Mouse (Mus musculus) heart, postnatal 14 days (tissue): ENCODE measurements around the gene Taf1c. TPM values are rescaled to one million over a fixed set of nuclear protein-coding genes. Genes with fewer than 3 reads are reported as not detected.
A peak's percentile ranks its signal among the peaks of the same experiment; 100 is the strongest.

ENCODE experiments used
- DNase-seq, 2 experiments: peaks; one replicate each; pipeline ENCODE4 v3.0.0; 2021 to 2022
- intact Hi-C: fragments of 180-260 bp; cut with DNase I; formaldehyde crosslinking; loops from one replicate; pipeline ENCODE4 v1.15.1; 2025
- long read RNA-seq, 2 experiments: library from polyadenylated mRNA; stranded (forward); transcript quantifications; one replicate each; pipeline ENCODE4 v2.0.0; 2021
- total RNA-seq, 2 experiments: library from RNA; stranded (reverse); gene quantifications; 2 replicates each; pipeline ENCODE4 v1.2.3; 2021

The Taf1c gene
- total RNA-seq: 1 to 10 TPM; 4.0 to 4.2 TPM
- long read RNA-seq, experiment 1, partial matches to known transcripts: 1 of 5 reads
- long read RNA-seq, experiment 1, other reads (novel, unspliced or antisense): 1 of 5 reads
- long read RNA-seq, experiment 2, partial matches to known transcripts: 3 of 6 reads
- long read RNA-seq, experiment 2, other reads (novel, unspliced or antisense): 0 of 6 reads

GRCm38 (mm10) chr8:119604996-119605395 lies at the start of gene Taf1c:
Gene Taf1c, minus strand, starts transcription at chr8:119605222.
- intact Hi-C loops: loop anchor here (2.0 to 10.0 kb wide), 5 partner anchors 48 to 193 kb away; partner anchors contain the start of gene Mbtps1
- peak; percentile 92 to 97 for DNase-seq

GRCm38 (mm10) chr8:119651324-119651723 lies 46.3 kb upstream of the Taf1c start:
- DNase-seq: peak in 1 of 2 experiments; percentile 32
- intact Hi-C loops: no loop called here

GRCm38 (mm10) chr8:119646846-119647245 lies 41.8 kb upstream of the Taf1c start:
- intact Hi-C loops: no loop called here
- DNase-seq: no peak

- intact Hi-C loops: no loop called here
- DNase-seq: no peak
Measured at GRCm38 (mm10) chr8:119646197-119646596, 41.2 kb upstream of the Taf1c start.

GRCm38 (mm10) chr8:119644981-119645597 lies 40.1 kb upstream of the Taf1c start:
- intact Hi-C loops: no loop called here
- DNase-seq: no peak

- intact Hi-C loops: no loop called here
- no peak for DNase-seq
Measured at GRCm38 (mm10) chr8:119644429-119644960, 39.5 kb upstream of the Taf1c start.

- intact Hi-C loops: no loop called here
- DNase-seq: no peak
Measured at GRCm38 (mm10) chr8:119642960-119643359, 37.9 kb upstream of the Taf1c start.

- intact Hi-C loops: no loop called here
- DNase-seq: no peak
Measured at GRCm38 (mm10) chr8:119641058-119641457, 36.0 kb upstream of the Taf1c start.

- DNase-seq: no peak
- intact Hi-C loops: no loop called here
Measured at GRCm38 (mm10) chr8:119639798-119640197, 34.8 kb upstream of the Taf1c start.

- DNase-seq: no peak
Measured at GRCm38 (mm10) chr8:119638261-119638660, 33.2 kb upstream of the Taf1c start.

GRCm38 (mm10) chr8:119637381-119637780 lies 32.4 kb upstream of the Taf1c start:
- no peak for DNase-seq

More at GRCm38 (mm10) chr8:119638261-119638660, 33.2 kb upstream of the Taf1c start:
- intact Hi-C loops: no loop called here

GRCm38 (mm10) chr8:119636766-119637165 lies 31.7 kb upstream of the Taf1c start:
- intact Hi-C loops: no loop called here
- DNase-seq: no peak

More at GRCm38 (mm10) chr8:119637381-119637780, 32.4 kb upstream of the Taf1c start:
- intact Hi-C loops: no loop called here

- DNase-seq: no peak
- intact Hi-C loops: no loop called here
Measured at GRCm38 (mm10) chr8:119635958-119636357, 30.9 kb upstream of the Taf1c start.

- intact Hi-C loops: no loop called here
- DNase-seq: peak in 1 of 2 experiments; percentile 29
Measured at GRCm38 (mm10) chr8:119635378-119635777, 30.4 kb upstream of the Taf1c start, which contains the start of gene Kcng4. Gene Kcng4, minus strand, starts transcription at chr8:119635680.

GRCm38 (mm10) chr8:119634616-119635336 lies 29.8 kb upstream of the Taf1c start:
- no peak for DNase-seq
- intact Hi-C loops: no loop called here

- intact Hi-C loops: no loop called here
- DNase-seq: no peak
Measured at GRCm38 (mm10) chr8:119632909-119633308, 27.9 kb upstream of the Taf1c start.

- DNase-seq: no peak
- intact Hi-C loops: no loop called here
Measured at GRCm38 (mm10) chr8:119632246-119632645, 27.2 kb upstream of the Taf1c start.

GRCm38 (mm10) chr8:119630841-119631240 lies 25.8 kb upstream of the Taf1c start:
- intact Hi-C loops: no loop called here
- DNase-seq: no peak

GRCm38 (mm10) chr8:119627613-119628359 lies 22.8 kb upstream of the Taf1c start:
- no peak for DNase-seq
- intact Hi-C loops: no loop called here

GRCm38 (mm10) chr8:119627199-119627598 lies 22.2 kb upstream of the Taf1c start:
- DNase-seq: no peak
- intact Hi-C loops: no loop called here
